Mouse (Mus musculus) right cerebral cortex, postnatal 36 days (tissue): ENCODE data around the gene Ccdc113.
"Not testable (repeated sequence)": the region's sequence is repeated elsewhere in the genome, so short reads cannot be mapped to it uniquely, and the experiment has no call there.

ENCODE experiments used
- DNase-seq, 2 experiments: peaks; one replicate each; pipeline ENCODE4 v3.0.0; 2022; ENCODE audit warnings: low spot score in 2 of 2, mixed read lengths in 1 of 2

Gene Ccdc113

DNA sequence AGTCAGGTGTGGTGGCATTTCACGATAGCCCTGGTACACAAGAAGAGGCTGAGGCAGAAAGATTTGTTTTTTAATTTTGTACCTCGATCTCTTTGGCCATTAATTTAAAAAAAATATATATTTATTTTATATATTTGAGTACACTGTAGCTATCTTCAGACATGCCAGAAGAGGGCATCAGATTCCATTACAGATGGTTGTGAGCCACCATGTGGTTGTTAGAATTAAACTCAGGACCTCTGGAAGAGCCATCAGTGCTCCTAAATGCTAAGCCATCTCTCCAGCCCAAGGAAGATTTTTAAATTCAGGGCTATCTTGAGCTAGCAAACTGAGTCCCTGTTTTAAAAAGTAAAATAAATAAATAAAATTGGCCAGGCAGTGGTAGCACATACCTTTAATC is 68.3 kb downstream of the Ccdc113 start:
- DNase-seq: no peak

- not testable (repeated sequence) for DNase-seq
Measured at GRCm38 (mm10) chr8:95606509-95606908, 72.6 kb downstream of the Ccdc113 start.

- DNase-seq: peak in 1 of 2 experiments; percentile 67
Measured at GRCm38 (mm10) chr8:95607210-95607609, 73.3 kb downstream of the Ccdc113 start.
